Mouse (Mus musculus) embryo, embryonic 10 days (tissue): ENCODE measurements around the gene Ahsa1.
"Not testable (repeated sequence)": the region's sequence is repeated elsewhere in the genome, so short reads cannot be mapped to it uniquely, and the experiment has no call there.

ENCODE experiments used
- DNase-seq: peaks from one replicate; pipeline ENCODE4 v3.0.0-alpha.2; 2015; ENCODE audit warnings: low spot score

Gene Ahsa1

DNA sequence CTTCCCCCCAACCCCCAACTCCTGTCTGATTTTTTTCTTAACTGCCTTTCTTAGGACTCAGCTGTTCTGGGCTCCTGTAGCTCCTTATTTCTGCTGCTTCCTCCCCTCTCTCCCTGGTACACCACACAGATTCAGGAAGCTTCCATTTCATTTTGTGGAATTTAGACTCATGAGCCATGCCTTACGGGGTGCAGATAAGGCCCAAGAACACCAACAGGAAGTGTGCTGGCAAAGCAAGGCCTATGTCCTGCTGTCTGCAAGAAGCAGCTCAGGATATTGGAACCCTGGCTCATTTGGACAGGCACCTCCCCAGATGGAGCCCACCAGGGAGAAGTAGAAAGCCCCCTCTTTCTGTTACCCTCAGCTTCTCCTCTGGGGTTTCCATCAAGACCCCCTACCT, 15.5 kb downstream of the Ahsa1 start:
- no peak for DNase-seq

DNA sequence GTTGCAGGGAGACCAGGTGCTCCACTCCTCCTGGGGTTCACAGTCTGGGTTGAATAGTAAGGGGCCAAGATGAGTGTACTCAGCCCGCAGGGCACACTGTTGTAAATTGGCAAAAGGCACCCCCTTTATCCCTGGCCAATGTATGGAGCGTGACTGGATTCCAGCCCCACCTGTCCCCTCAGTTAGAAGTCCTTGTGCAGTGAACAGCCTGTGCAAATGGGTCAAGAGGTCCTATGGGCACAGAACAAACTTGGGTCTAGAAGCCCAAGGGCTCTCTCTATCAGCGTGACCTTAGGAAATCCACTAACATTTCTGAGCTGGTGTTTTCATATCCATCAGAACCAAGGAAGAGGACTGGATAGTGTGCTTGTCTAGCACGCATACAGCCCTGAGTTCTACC, 16.5 kb downstream of the Ahsa1 start:
- no peak for DNase-seq

DNA sequence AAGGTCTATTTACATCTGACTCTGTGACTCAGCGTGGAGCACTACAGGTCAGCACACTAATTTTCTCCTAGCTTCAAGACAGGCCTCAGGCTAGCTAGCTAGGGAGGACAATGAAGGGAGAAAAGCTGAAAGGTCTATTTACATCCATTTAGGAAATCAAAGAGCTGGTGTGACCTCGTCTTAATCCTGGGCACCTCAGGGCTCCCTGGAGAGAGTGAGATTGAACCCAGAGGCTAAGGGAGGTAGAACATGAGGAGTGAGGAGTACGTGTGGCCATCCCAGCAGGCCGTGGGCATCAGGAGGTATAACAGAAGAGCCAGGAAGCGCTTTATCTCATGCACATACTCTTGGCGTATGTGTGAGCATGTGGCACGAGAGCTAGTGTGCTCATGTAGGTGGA, 17.4 kb downstream of the Ahsa1 start:
- DNase-seq = no peak

DNA sequence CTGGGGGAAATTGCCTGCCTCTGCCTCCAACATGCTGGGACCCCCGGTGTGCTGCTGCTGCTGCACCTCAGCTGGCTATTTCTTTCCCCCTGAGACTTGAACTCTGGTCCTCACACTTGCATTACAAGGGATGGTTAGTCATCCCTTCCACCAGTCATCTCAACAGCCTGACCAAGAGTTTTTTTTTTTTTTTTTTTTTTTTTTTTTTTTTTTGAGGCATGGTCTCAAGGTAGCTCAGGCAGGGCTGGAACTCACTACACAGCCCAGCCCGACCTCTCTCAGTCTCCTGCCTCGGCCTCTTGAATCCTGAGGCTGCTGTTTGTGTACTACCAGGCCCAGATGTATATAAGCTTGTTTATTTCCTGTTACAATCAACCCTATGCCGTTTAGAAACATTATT, 18.0 kb downstream of the Ahsa1 start:
- DNase-seq = no peak

GRCm38 (mm10) chr12:87284726-87285125, 18.4 kb downstream of the Ahsa1 start:
- DNase-seq = no peak

GRCm38 (mm10) chr12:87289100-87289499, 22.8 kb downstream of the Ahsa1 start:
- DNase-seq = no peak

DNA sequence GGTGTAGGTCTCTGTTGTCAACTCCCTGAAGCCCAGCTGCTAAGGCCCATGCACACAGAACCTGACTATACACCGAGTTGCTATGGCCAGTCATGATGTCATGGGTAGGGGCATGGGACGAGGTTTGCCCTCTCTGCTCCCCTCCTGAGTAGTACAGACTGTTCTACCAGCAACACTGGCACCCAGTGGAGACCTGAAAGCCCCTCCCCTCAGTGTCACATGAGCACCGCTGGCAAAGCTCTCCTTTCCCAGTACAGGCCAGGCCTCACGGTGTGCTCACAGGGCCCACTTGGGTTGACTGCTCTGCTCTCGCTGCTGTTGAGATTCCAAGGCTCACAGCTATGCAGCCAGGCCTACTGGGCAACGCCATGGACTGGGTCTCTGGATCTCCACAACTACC, 27.7 kb downstream of the Ahsa1 start:
- no peak for DNase-seq

DNA sequence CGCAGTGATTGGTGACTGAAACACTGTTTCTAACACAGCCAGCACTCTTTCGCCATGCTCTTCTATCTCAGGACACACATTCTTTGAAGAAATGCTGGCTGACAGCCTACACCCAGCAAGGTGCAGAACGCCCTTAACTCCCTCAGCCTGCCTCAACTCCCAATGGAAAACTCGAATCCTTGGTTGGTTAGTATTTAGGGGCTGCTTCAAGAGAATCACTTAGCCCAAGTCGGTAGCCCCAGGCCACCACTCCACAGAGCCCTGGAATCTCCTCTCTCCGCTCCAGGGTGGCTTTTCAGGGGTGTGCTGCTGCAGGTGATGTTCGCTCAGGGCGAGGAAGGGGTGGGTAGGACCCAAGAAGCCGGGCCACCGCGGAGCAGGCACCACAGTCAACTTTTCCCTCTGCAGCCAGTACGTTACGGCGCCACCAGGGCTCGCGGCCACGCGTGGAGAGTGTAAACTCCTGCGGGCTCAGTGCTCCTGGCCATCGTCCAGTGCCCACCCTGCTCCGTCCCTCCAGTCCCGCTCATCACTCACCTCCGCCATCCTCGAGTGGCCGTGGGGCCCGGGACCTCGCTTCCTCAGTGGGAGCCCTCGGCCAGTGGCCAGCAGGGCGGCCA, 32.9 kb downstream of the Ahsa1 start:
- peak; percentile 12 for DNase-seq

DNA sequence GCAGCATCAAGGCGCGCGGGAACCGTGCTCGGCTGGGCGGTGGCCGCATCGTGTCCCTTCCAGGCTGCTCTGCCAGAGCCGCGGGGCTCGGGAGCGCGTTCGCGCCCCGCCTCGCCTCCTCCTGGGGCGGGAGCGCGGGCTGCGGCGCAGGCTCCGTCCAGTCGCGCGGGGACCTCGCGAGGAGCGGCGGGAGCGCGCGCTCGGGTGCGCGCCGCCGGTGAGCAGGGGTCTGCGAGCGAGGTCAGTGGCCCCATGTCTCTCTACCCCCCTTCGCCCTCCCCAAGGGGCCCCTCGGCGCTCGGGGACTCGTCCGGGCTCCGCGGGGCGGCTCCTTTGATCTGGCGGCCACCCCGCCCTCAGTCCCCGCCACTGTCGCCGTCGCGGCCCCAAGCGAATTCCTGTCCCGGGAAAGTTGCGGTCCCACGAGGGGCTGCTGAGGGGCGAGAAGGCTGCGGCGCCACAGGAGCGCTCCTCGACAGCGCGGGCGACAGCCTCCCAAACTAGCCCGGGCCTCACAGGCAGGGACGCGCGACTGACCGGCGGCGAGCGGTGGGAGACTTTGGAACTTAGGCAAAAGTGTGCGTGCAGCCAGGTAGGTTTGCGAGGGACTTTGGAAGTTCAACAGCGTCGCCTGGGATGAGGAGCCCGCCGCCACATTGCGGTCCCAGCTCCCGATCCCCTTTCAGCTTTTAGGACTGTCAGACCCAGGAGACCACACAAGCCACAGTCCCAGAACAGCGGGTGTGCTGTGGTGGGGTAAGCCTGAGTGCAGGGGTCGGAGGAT, 33.6 kb downstream of the Ahsa1 start, which contains the start of gene Ism2:
Ism2 (minus strand) TSS at position 49 of the 784 bp plus-strand sequence.
- DNase-seq = peak; percentile 59

DNA sequence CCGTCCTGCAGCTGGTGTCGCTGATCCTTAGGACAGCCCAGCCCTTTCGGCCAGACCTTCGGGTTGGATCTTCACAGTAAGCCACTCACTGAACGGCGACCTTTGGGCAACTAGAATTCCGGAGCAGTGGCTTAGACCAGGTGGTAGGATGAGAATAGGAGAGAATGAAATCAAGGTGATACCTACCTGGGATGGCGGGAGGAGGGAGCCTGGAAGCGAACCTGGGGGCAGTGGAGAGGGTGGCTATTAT, 34.1 kb downstream of the Ahsa1 start:
- no peak for DNase-seq

- DNase-seq = no peak
These were observed 34.9 kb downstream of the Ahsa1 start for GRCm38 (mm10) chr12:87301189-87301588.

- no peak for DNase-seq
These were observed 39.7 kb downstream of the Ahsa1 start for GRCm38 (mm10) chr12:87305767-87306583.

DNA sequence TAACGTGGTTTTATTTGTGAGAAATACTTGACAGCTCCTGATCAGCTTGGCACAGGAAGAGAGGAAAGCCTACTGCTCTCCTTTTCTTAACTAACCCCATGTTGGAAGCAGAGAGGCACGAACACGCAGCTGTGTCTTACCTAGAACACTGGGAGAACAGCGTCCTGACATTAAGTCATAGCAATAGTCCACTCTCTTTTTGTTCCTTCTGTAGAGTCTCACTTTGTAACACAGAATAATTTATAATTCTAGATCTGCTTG, 40.2 kb downstream of the Ahsa1 start:
- DNase-seq = not testable (repeated sequence)

GRCm38 (mm10) chr12:87313098-87313497, 46.8 kb downstream of the Ahsa1 start:
- DNase-seq = no peak

GRCm38 (mm10) chr12:87317951-87318350, 51.7 kb downstream of the Ahsa1 start:
- DNase-seq = no peak

DNA sequence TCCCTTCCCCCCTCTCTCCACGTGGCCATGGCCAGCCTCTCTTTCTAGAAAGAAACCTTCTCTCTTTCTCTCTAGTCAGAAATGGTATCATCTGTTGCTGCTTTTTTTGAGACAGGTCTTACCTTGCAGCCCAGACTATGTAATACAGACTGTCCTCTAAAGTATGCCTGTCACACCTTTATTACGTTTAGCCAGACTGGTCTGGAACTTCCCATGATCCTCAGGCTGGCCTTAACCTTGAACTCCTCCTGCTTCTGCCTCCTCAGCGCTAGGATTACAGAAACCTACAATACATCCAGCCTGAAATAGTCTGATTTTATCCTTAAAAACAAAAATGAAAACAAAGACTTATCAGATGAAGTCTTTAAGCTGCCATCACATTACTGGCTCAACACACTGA, 53.0 kb downstream of the Ahsa1 start:
- no peak for DNase-seq
